Mouse (Mus musculus): ENCODE results near the gene Plxdc2. TPM values are rescaled to one million over a fixed set of nuclear protein-coding genes. Genes with fewer than 3 reads are reported as not detected.

Gene Plxdc2
- 24.8 TPM for polyA plus RNA-seq (2015; fragmentation: Illumina TruSeq; extraction: RNeasy Lipid Tissue Mini Kit (QIAGEN cat#74804); ENCODE audit: low read depth, low replicate concordance)

DNA sequence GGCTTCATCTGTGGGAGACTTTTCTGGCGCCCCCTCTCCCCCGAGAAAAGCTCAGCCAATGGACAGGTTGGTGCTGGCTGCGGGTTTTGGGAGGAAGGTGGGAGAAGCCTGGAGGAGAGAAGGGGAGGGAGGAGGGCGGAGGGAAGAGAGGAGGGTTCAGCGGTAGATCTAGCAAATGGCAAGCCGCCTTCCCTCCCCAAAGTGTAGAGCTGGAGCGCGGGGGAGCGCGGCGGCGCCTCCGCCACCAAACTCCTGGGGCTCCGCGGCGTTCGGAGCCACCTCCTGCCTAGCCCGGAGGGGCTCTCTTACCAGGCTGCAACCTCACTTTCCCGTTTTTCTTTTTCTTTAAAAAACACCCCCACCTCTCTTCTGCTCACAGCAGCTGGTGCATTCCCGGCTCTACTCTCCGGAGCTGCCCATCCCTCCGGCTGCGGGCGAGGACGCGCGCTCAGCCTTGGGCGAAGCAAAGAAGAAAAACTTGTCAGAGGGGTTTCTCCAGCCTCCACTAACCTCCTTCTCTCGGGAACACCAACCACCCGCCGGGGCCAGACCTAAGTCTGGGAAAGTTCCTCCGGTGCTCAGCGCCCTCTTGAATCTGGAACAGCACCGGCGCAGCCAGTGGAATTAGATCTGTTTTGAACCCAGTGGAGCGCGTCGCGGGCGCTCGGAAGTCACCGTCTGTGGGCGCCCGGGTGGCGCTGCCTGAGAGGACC is at the start of gene Plxdc2:
Gene Plxdc2, plus strand, starts transcription at position 199 of the 713 bp plus-strand sequence.

